Mouse (Mus musculus) heart, postnatal 10 days (tissue): ENCODE measurements around the gene Anxa6. TPM values are rescaled to one million over a fixed set of nuclear protein-coding genes. Genes with fewer than 3 reads are reported as not detected.

Experiments used
- DNase-seq, 2 experiments: peaks; one replicate each; pipeline ENCODE4 v3.0.0; 2021
- intact Hi-C: fragments of 180-260 bp; cut with DNase I; formaldehyde crosslinking; loops from one replicate; pipeline ENCODE4 v1.15.1; 2025
- total RNA-seq, 2 experiments: library from RNA; stranded (reverse); gene quantifications; 2 replicates each; pipeline ENCODE4 v1.2.3; 2021

Gene Anxa6
- total RNA-seq, 2 experiments from 2014 or later = 319 to 333 TPM

DNA sequence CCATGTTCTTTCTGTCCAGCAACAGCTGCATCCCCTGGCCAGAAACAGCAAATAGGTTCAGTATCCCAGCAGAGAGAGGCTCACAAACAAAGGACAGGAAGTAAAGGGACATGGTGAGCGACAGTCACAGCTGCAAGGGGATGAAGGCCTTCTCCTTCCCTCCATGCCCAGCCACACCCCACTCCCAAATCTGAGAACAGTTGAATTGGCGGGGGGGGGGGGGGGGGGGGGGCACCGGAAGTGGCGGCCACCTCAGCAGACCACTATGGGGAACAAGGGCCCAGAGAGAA is 1.3 kb downstream of the Anxa6 start:
- peak in 1 of 2 experiments; percentile 34 for DNase-seq
- intact Hi-C loops = loop anchor here (5.0 kb wide), 1 partner anchor 155 kb away; no protein-coding TSS in a partner anchor

DNA sequence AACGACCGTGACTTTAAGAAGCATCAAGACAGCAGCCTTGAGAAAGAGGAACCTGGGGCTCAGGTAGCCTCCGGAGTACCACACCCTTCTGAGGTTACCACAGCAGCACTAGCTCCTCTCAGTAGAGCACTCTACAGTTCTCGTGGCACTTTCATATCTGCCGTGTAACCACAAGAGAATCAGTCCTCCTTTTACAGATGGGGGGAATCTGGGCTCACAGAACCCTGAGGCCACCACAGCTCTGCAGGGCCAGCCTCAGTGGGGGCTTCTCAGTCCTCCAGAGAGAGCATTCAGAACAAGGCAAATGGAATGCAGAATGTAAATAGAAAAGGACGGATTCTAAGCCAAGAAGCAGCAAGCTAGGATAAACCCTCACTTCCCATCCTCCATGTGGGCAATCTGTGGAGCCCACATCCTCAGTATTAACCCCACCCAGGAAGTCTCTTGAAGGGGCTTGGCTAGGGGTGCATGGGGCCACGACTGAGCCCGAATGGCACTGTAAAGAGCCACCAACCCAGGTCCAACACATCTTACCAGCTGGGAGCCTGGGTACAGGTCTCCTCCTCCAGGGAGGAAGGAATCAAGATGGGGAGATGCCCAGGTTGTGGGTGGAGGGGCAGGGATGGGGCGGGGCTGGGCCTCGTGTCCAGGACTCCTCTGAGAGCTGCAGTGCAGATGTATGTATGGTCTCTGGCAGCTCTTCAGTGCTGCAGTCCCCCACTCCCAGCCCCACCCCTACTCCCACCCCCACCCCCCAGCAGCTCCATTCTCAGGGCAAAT is 1.8 kb downstream of the Anxa6 start:
- intact Hi-C loops = loop anchor here (5.0 kb wide), 1 partner anchor 154 kb away; no protein-coding TSS in a partner anchor

DNA sequence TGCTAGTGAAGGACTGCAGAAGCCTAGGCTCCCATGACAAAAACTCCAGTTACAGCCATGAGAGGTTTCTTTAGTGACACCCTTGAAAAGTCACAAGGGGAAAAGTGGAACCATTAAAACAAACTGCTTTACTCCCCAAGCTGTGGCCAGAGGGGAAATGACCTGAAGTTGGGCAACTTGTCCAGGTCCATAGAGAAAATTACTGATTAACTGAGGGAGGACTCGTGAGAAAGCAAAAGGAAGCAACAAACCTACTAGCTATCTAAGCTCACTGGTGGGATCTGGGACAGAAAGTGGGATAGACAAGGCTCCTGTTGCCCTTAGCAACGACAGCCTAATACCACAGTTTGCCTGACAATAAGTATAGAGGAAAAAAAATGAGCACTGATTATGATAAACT is 4.7 kb downstream of the Anxa6 start:
- intact Hi-C loops = no loop called here
- DNase-seq = no peak

More for the DNA sequence above, 1.8 kb downstream of the Anxa6 start:
- DNase-seq = no peak

DNA sequence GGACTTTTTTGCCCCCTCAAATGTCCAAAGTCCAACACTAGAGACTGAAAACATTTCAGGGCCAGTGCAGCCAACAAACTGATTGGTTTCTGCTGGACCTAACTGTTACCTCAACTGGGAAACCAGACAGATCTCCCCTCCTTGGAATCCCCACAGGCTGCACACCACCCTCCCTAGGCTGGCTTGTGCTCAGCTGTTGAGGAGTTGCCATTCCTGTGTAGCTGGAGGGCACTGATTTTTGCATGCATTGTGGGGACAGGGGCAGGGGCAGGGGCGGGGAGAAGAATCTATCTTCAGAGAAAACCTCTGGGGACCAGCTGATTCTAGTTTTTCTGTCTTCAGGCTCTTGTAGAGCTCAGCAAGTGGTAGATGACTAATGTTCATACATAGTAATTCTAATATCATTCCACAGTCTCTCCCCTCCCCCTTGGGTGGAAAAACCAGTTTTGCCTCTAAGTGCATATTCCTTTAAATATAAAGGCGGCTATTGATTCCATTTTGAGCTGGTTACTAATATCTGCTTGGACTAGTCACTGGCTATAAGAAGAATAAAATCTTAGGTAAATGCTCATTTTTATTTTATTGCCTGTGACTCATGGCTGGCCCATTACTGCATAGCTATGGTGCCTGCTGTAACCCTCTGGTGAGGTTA is 5.9 kb downstream of the Anxa6 start:
- DNase-seq = no peak
- intact Hi-C loops = no loop called here

DNA sequence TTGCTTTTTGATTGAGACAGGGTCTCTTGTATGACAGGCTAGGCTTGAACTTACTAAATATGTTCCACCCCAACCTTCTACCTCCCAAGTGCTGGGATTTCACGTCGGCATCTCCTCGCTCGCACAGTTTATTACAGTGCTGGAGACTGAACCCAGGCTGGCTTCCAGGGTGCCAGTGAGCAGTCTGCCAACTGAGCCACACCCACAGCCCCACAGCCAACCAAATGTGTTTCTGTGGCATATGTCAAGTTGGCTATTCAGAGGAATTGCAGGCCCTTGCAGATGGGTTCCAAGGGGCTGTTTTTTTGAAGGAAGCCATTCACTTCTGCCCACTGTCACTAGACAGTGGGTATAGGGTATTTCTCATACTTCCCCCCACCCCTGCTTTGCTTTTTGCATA is 7.3 kb downstream of the Anxa6 start:
- peak; percentile 52 to 71 for DNase-seq

DNA sequence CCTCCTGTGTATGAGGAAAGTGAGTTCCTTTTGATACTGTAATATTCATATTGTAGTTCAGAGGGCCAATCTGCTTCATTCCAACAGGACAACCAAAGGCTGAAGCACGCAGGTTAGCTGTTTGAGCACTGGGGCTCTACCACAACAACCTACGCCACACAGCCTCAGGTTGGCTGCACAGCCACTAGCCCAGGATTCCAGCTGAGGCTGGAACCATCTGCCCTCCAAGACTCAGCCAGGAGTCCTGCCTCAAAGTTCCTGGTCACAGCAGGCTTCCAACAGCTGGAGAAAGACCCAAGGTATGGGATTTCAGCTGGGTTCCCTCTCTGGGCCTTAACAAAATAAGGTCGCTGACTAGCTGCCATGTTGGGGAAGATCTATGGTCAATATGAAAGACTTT is 9.7 kb downstream of the Anxa6 start:
- intact Hi-C loops = loop anchor here (2.0 kb wide), 1 partner anchor 15 kb away; no protein-coding TSS in a partner anchor
- no peak for DNase-seq

More for the DNA sequence above, 7.3 kb downstream of the Anxa6 start:
- intact Hi-C loops = no loop called here

DNA sequence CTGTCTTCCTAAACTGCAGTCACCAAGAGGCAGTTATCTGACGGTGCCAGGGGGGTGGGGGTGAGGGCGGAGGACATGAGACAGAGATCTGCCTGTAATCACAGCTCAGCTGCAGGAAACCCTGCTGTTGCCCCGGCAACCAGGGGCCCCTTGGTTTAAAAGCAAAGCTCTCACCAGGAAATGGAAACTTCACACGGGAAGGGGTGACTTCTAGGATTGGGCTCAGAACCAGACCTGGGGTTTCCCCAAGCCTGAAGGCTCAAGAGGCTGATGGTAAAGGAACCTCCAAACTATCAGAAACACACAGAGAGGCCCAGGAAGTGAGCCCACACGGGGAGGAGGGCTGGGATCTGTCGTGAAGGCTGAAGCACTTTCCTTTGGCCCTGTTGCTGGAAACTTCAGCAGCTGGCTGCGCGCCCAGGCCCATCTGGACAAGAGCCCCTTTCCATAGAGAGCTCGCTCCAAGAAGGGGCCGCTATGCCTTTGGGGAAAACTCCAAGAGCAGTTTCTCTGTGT is 10.1 kb downstream of the Anxa6 start:
- intact Hi-C loops = loop anchor here (2.0 kb wide), 1 partner anchor 16 kb away; no protein-coding TSS in a partner anchor
- DNase-seq = peak; percentile 96

DNA sequence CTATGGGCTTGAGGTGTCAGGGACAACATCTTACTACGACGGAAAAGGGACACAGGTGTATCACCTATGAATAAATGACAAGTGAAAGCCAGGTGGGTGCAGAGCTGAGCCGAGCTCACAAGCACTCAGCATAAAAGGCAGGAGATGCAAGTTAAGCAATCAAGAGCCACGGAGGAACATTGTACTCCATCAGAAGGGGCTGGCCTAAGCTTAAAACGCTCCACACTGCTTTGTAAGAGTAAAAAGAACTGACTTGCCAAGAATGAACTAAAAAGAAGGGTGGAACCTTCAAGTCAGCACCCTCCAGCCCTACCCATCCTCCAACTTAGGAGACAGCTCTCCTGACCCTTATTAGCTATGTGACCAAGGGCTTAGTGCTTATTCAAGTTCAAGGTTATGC is 10.7 kb downstream of the Anxa6 start:
- intact Hi-C loops = loop anchor here (2.0 kb wide), 1 partner anchor 16 kb away; no protein-coding TSS in a partner anchor

DNA sequence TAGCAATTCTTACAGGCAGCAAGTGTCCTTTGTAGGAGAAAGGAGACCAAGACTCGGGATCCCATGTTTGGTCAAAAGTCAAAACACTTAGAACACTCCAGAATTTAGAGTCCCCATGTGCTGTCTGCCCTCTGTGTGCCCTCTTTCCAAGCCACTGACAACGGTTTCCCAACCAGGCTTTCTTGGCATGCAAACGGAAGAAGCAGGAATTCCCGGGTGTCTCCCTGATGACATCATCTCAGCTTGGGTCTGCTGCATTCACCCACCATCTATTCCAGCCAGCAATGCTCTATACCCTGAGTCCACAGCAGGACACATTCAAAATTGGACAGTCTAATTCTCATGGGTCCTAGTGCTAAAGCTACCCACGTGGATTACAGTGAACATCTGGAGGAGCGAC is 11.4 kb downstream of the Anxa6 start:
- no peak for DNase-seq
- intact Hi-C loops = loop anchor here (2.0 kb wide), 1 partner anchor 17 kb away; no protein-coding TSS in a partner anchor

More for the DNA sequence above, 10.7 kb downstream of the Anxa6 start:
- no peak for DNase-seq

DNA sequence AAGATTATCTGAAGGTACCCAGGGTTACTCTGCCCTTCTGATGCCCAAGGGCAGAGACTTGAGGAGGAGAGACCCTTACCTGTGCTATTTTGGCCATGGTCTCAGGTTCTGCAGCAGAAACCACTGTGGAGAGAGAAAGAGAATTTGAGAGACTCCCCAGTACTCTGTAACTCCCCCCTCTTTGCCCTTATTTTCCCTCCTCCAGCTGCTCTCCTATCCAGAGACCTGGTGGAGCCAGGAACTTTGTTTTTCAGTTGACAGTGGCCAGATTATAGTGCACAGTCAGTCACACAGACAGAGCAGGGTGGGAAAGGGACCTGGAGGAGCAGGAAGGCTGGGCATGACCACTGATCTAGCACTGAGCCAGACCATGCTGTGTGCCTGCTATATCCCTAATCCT is 11.8 kb downstream of the Anxa6 start:
- intact Hi-C loops = no loop called here
- no peak for DNase-seq

DNA sequence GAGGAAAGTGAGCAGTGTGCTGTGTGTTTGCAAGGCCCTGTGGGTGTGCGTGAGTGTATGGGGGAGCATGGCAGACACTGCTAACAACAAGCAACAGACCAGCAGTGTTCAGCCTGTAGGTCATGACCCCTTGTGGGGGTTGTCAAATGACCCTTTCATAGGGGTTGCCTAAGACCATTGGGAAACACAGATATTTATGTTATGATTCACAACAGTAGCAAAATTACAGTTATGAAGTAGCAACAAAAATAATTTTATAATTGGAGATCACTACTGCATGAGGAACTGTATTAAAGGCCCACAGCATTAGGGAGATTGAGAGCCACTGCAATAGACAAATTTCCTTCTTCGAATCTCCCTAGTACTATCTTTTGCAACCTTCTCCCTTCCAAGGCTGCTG is 13.5 kb downstream of the Anxa6 start:
- intact Hi-C loops = no loop called here
- no peak for DNase-seq

DNA sequence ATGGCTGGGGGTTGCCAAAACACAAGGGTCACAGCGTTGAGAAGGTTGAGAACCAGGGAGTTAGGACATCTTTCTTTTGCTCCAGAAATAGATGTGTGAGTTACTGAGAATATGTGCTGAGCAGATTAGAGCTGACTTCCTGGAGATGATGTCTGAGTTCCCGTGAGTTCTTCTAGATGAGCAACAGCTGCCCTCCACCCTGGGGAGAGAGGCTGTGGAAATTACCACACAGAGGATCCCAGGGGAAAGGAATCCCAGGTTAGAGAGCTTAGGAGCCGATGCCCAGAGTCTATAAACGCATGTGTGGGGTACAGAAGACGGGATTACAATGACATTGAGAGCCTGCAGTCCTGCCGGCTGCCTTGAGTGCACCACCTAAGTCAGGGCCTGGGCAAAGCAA is 15.2 kb downstream of the Anxa6 start:
- no peak for DNase-seq
- intact Hi-C loops = no loop called here

DNA sequence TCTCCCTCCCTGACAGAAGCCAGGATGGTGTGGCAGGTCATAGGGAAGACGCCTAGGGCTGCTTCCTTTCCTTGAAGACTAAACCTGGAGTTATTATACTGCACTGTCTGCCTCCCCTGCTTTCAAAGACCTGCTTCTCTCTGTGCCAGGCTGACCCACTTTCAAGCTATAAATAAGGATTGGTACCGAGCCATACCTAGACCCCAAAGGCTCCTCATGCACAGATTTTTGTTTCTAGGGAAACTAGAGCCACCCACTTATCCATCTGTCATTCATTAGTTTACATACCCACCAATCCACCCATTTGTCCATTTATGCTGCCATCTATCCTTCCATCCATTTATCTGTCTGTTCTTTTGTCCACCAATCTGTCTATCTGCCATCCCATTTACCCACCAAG is 16.0 kb downstream of the Anxa6 start:
- intact Hi-C loops = no loop called here
- DNase-seq = no peak

DNA sequence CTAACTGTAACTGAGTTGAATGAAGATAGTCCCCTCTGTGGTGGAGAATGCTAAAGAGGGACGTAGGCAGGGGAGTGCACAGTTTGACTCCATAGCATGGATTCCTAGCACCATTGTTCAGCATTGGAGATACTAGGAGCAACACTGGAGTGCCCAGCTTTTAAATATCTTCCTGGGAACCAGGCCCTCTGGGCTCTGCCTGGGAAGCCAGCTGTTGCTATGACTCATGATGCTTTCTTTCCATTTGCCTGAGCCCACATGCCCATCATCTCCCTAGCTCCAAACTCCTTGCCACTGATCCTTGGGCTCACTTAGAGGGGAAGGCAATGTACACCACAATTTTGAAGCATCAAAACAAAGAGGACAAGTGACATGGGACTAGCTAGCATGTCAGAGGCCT is 16.5 kb downstream of the Anxa6 start:
- intact Hi-C loops = no loop called here
- no peak for DNase-seq

DNA sequence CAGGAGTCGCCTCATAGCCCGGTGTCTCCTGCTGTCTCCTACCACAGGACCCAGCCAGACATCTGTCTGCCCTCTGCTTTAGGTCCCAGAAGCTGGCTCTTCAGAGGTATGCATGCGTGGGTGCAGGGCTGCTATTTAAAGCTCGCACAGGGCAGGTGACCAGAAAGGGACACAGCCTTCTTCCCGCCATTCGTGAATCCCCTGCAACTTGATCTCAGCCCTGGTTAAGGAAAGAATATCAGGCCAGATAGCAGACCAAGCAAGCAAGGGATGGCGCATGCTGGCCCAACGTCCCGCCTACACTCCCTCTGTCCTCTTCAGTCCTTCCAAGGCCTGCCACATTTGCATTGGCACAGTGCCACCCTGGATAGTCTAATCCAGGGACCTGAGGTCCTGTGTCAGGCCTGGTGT is 17.4 kb downstream of the Anxa6 start:
- peak; percentile 78 to 82 for DNase-seq
- intact Hi-C loops = no loop called here

DNA sequence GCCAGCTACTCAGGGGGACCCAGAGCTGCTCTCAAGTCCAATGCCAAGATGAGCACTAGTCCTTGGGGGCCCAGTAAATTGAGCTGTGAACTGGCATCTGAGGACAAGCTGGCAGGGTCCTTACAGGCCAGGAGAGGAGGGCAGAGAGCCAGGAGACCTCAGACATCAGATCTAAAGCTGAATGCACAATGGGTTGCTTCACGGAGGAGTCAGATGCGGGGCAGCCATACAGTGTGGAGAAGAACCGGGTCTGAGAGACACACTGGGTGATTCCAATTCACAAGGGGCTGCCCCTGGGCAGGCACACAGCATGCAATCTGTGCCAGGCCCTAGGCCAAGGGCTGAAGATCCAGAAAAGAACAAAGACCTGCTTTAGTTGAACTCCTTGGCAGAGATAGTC is 18.0 kb downstream of the Anxa6 start:
- DNase-seq = peak in 1 of 2 experiments; percentile 44
- intact Hi-C loops = no loop called here

DNA sequence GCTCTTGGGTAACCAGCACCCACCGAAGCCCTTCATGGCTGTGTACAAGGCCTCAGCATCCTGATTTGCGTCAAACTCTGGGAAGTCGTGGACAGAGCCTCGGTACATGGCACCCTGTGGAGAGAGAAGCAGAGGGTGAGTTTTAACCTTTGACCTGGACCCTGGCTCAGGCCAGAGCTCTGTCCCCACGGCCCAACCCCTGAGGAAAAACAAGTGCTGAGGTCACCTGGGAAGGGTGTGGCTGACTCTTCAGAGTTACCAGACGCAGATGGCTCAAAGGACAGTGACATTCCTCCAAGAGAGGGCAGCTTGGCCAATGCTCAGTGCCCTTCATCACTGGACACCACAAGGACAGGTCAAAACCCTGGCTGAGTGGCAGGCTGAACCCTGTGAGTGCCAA is 19.4 kb downstream of the Anxa6 start:
- intact Hi-C loops = loop anchor here (2.0 kb wide), 1 partner anchor 15 kb away; no protein-coding TSS in a partner anchor
- no peak for DNase-seq

DNA sequence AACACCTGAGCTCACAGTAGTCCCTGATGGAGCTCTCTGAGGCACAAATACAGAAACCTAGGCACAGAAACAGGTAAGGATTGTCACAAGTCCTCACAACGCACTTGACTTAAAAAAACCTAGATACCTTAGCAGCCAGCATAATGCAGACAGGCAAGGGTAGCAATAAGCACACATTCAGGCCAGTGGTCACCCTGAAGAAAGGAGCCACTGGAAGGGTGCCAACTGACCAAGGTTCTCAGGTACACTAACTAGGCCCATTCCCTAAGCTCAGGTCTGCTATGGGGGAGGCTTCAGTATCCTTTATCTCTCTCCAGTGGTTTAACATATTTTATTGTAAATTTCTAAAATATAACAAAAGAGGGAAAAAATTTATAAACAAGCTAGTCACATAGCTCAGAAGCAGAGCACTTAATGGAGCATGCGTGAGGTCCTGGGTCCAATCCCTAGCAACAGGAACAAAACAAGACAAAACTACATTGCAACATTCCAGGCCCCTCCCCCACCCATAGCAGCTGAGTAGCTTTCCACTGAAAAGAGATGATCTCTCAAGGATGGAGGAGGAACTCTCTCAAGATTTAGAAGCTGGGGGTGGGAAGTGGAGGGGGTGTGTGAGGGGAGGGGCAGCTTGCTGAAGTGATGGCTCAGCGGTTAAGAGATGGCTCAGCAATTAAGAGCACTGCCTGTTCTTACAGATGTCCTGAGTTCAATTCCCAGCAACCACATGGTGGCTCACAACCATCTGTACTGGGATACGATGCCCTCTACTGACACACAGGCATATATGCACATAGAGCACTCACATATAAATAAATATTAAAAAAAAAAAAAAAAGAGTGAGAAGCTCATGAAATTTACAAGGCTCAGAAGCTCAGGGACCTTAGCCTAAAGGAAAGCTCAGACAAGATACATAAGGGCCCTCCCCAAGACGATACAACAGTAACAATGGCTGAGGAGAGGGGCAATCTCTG is 20.4 kb downstream of the Anxa6 start:
- intact Hi-C loops = loop anchor here (2.0 kb wide), 1 partner anchor 14 kb away; no protein-coding TSS in a partner anchor
- DNase-seq = peak; percentile 44 to 47

DNA sequence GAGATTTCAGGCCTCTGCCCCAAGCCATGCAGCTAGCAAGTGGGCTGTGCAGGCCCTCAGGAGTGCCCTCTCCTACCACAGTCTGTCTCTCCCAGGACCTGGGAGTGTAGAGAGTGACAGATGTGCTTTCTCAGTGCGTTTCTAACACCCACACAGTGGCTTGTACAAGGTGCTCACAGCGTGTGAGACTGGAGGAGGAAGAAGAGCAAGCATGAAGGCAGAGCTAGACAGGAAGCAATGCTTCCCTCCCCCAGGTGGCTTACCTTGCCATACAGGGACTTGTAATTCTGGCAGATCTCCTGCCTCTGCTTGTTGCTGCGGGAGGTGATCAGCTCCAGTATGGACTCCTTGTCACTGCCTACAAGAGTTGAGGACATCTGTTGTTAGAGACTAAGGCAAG is 21.8 kb downstream of the Anxa6 start:
- intact Hi-C loops = no loop called here
- DNase-seq = no peak

DNA sequence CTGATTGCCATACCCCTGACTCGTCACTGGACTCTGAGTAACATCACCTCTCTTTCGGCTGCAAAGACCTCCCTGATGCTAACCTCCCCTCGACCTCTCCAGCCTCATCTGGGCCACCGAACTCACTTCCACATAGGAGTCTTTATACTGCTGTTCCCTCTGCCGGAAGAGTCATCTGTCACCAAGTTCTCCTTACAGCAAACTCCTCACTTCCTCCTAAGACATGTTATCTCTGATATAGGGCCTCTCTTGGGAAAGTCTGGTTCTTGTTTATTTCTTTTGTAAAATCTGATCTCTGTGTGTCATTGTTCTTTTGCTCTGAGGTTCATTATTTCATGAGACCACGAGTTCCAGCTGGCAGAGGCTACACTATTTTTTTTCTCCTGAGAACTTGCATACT is 25.0 kb downstream of the Anxa6 start:
- intact Hi-C loops = no loop called here

DNA sequence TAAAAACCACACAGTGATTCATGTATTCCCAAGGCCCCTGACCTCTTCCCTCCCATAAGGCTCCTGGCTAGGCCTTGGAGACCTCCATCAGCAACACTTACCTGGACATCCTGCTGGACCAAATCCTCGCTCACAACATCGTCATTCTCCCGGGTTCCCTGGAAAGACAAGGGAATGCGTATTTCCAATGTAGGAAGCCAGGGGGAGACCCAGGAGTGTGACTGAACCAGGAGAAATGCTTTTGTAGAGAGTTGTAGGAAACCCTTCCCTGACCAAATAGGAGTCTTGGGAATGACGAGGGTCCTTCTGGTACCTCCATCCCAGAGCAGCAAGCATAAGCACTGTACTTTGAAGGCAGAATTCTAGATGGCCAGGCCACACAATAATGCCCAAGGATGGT is 27.6 kb downstream of the Anxa6 start:
- intact Hi-C loops = no loop called here
- no peak for DNase-seq

More for the DNA sequence above, 25.0 kb downstream of the Anxa6 start:
- DNase-seq = no peak
